Comparison of ENCODE assay signal across 9 mouse cellular contexts in the genomic region with DNA sequence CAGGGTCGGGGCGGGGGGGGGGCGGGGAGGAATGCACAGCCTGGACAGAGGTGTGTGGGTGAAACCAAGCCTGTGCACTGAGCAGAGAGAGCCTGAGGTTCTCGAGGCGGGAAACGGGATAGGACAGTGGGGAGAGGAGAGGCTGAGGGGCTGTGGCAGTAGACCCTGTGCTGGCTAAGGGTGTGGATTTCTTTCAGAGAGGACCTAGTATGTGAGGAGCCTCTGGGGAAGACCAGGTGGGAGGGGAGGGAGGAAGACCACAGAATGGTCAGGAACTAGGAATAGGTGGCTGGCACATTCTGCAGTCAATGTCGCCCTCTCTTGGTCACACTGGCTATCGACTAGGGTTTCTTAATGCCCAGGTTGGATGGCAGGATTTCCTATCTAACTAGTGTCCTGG. TPM values are rescaled to one million over a fixed set of nuclear protein-coding genes. Genes with fewer than 3 reads are reported as not detected.
DNase-seq lines count a peak whose midpoint lies in the region; ATAC-seq and TF ChIP-seq lines count a peak whose summit lies in the region.
"Had no signal": no experiment of that assay in that cellular context is flagged by ENCODE, and none has a peak within 500 bp of the region (broad histone marks: within the 10 kb centered on the region; RNA-seq: fewer than 3 reads in every experiment).

No protein-coding gene starts in this region.

- peaks cover 20% of the 10 kb centered on the region for H3K4me1 ChIP-seq in kidney, embryonic 15.5 days
- H3K4me1 ChIP-seq in liver, embryonic 11.5 days (replicated peaks; ENCODE audit: control insufficient read depth, insufficient read depth, low read length), result peaks cover 3% of the 10 kb centered on the region; the same call in 1 of the 2 replicates
- H3K4me1 ChIP-seq in olfactory bulb, adult 2 months (ENCODE audit: control insufficient read depth, insufficient read depth, low read length), result peaks cover 15% of the 10 kb centered on the region

- DNase-seq in thymus, postnatal 0 days (ENCODE audit: low spot score), result peak; percentile 9
- no peak for DNase-seq in thymus, postnatal 10 days (ENCODE audit: low spot score in 2 of 2)
- peak; percentile 28 for DNase-seq in gastrocnemius, postnatal 25 days
- peak; percentile 60 for DNase-seq in liver, embryonic 11.5 days (ENCODE audit: low spot score)

- no peak overlapping the region for H3K9ac ChIP-seq in kidney, embryonic 15.5 days
- no peak overlapping the region for H3K9ac ChIP-seq in liver, embryonic 11.5 days (ENCODE audit: low read depth, low read length)

- H3K9me3 ChIP-seq in kidney, embryonic 15.5 days (replicated peaks), result no peaks in the 10 kb centered on the region
- no peaks in the 10 kb centered on the region for H3K9me3 ChIP-seq in liver, embryonic 11.5 days (ENCODE audit: control insufficient read depth, low read length)

- no peak for TF ChIP-seq POLR2A in olfactory bulb, adult 2 months (IDR thresholded peaks at IDR 0.05; ENCODE audit: insufficient read depth, low read depth, low read length)

- no peaks in the 10 kb centered on the region for H3K36me3 ChIP-seq in kidney, embryonic 15.5 days
- H3K36me3 ChIP-seq in liver, embryonic 11.5 days (ENCODE audit: control insufficient read depth, insufficient read depth, low read length), result no peaks in the 10 kb centered on the region

- no peak overlapping the region for H3K4me2 ChIP-seq in kidney, embryonic 15.5 days
- no peak overlapping the region for H3K4me2 ChIP-seq in liver, embryonic 11.5 days

- 35% methylated on average over 8 of the region's 8 CpGs for WGBS in kidney, embryonic 15.5 days
- 30% methylated on average over 8 of the region's 8 CpGs for WGBS in liver, embryonic 11.5 days
- WGBS in olfactory bulb, adult 2 months, result 24% methylated on average over 8 of the region's 8 CpGs

- TF ChIP-seq CTCF in olfactory bulb, adult 2 months (IDR thresholded peaks at IDR 0.05; ENCODE audit: insufficient read depth, low read depth, low read length), result peak; percentile 55

- no peak overlapping the region for H3K4me3 ChIP-seq in kidney, embryonic 15.5 days (replicated peaks)
- H3K4me3 ChIP-seq in liver, embryonic 11.5 days (ENCODE audit: low read depth, low read length), result no peak overlapping the region
- no peak overlapping the region for H3K4me3 ChIP-seq in olfactory bulb, adult 2 months (ENCODE audit: insufficient read depth, low read depth, low read length)
- H3K4me3 ChIP-seq: myocyte had no signal

- H3K27me3 ChIP-seq in kidney, embryonic 15.5 days, result peaks cover 21% of the 10 kb centered on the region
- H3K27me3 ChIP-seq in liver, embryonic 11.5 days (replicated peaks; ENCODE audit: control insufficient read depth, insufficient read depth, low read length), result peaks cover 15% of the 10 kb centered on the region

- 0 out of 2 replicates have a peak, but pooled peaks have one; percentile 45 for ATAC-seq in common myeloid progenitor, adult 5-6 weeks (replicated peaks; ENCODE audit: low read depth, poor library complexity, severe bottlenecking)
- peak; percentile 31; the same call in 1 of the 2 replicates for ATAC-seq in kidney, embryonic 15.5 days (replicated peaks; ENCODE audit: low FRiP score)
- ATAC-seq in liver, embryonic 11.5 days (replicated peaks; ENCODE audit: low FRiP score), result no peak
- no peak for ATAC-seq in erythroid progenitor cell, adult 5-6 weeks (replicated peaks; ENCODE audit: low FRiP score, poor library complexity, severe bottlenecking)

- no peak overlapping the region for H3K27ac ChIP-seq in kidney, embryonic 15.5 days
- H3K27ac ChIP-seq in liver, embryonic 11.5 days (ENCODE audit: low read depth, low read length), result no peak overlapping the region
- H3K27ac ChIP-seq in olfactory bulb, adult 2 months (ENCODE audit: insufficient read depth, low read depth, low read length), result no peak overlapping the region

RNA-seq across cellular contexts. Expression of a gene that starts 15.4 kb away (rescaled TPM):
- 0.20 and 0.53 TPM in 2 replicates for polyA plus RNA-seq in thymus, postnatal 0 days (2015; fragmentation: Nextera tagmentation; extraction: Ambion mirVana)
- not detected in 2 replicates for total RNA-seq in common myeloid progenitor, adult 5-6 weeks (2017)
- total RNA-seq in gastrocnemius, postnatal 25 days (2021), result not detected
- not detected in 2 replicates for polyA plus RNA-seq in kidney, embryonic 15.5 days (2015; fragmentation: Nextera tagmentation; extraction: Ambion mirVana)
- polyA plus RNA-seq in liver, embryonic 11.5 days (2014; fragmentation: Nextera tagmentation; extraction: Ambion mirVana), result not detected in 2 replicates
- not detected in 2 replicates for polyA plus RNA-seq in olfactory bulb, adult 2 months (2012; ENCODE audit: insufficient read depth, insufficient read length, low replicate concordance, missing spikeins)
- not detected in 2 replicates for total RNA-seq in erythroid progenitor cell, adult 5-6 weeks (2015; ENCODE audit: low replicate concordance)
- total RNA-seq in erythroid progenitor cell, adult 5-6 weeks (2017; ENCODE audit: low replicate concordance), result not detected in 2 replicates
- polyA plus RNA-seq: myocyte had no signal

RNA-seq across cellular contexts. Expression of a gene that starts 27.3 kb away (rescaled TPM):
- 0.05 and 0.07 TPM in 2 replicates for polyA plus RNA-seq in thymus, postnatal 0 days (2015; fragmentation: Nextera tagmentation; extraction: Ambion mirVana)
- not detected in 2 replicates for total RNA-seq in common myeloid progenitor, adult 5-6 weeks (2017)
- total RNA-seq in gastrocnemius, postnatal 25 days (2021), result not detected
- polyA plus RNA-seq in kidney, embryonic 15.5 days (2015; fragmentation: Nextera tagmentation; extraction: Ambion mirVana), result not detected in 2 replicates
- polyA plus RNA-seq in liver, embryonic 11.5 days (2014; fragmentation: Nextera tagmentation; extraction: Ambion mirVana), result not detected in 2 replicates
- polyA plus RNA-seq in olfactory bulb, adult 2 months (2012; ENCODE audit: insufficient read depth, insufficient read length, low replicate concordance, missing spikeins), result not detected in 2 replicates
- total RNA-seq in erythroid progenitor cell, adult 5-6 weeks (2015; ENCODE audit: low replicate concordance), result not detected in 2 replicates
- total RNA-seq in erythroid progenitor cell, adult 5-6 weeks (2017; ENCODE audit: low replicate concordance), result not detected in 2 replicates
- polyA plus RNA-seq: myocyte had no signal

RNA-seq across cellular contexts. Expression of a gene that starts 36.2 kb away (rescaled TPM):
- 0.17 and 0.18 TPM in 2 replicates for polyA plus RNA-seq in thymus, postnatal 0 days (2015; fragmentation: Nextera tagmentation; extraction: Ambion mirVana)
- 0.05 TPM in 1 of 2 replicates, not detected in the other for total RNA-seq in common myeloid progenitor, adult 5-6 weeks (2017)
- 1 to 10 TPM; 1.5 to 1.6 TPM for total RNA-seq in gastrocnemius, postnatal 25 days (2021)
- polyA plus RNA-seq in kidney, embryonic 15.5 days (2015; fragmentation: Nextera tagmentation; extraction: Ambion mirVana), result 2.8 and 3.4 TPM in 2 replicates
- 2.6 and 3.2 TPM in 2 replicates for polyA plus RNA-seq in liver, embryonic 11.5 days (2014; fragmentation: Nextera tagmentation; extraction: Ambion mirVana)
- not detected in 2 replicates for polyA plus RNA-seq in olfactory bulb, adult 2 months (2012; ENCODE audit: insufficient read depth, insufficient read length, low replicate concordance, missing spikeins)
- 10.5 TPM in 1 of 2 replicates, not detected in the other for total RNA-seq in erythroid progenitor cell, adult 5-6 weeks (2015; ENCODE audit: low replicate concordance)
- total RNA-seq in erythroid progenitor cell, adult 5-6 weeks (2017; ENCODE audit: low replicate concordance), result 0.91 and 2.3 TPM in 2 replicates

Comparison
In these comparisons a context has a peak if more than half of its experiments do, and no peak if none do; other contexts are left out.
1. DNase-seq: peak in thymus, postnatal 0 days (single experiment), gastrocnemius, postnatal 25 days (single experiment) and liver, embryonic 11.5 days (single experiment); none in thymus, postnatal 10 days (0 of 2).
2. ATAC-seq: peak in common myeloid progenitor, adult 5-6 weeks (single experiment) and kidney, embryonic 15.5 days (single experiment); none in liver, embryonic 11.5 days (single experiment) and erythroid progenitor cell, adult 5-6 weeks (single experiment).